Mouse (Mus musculus) neural tube, embryonic 14.5 days (tissue): ENCODE results near the gene Cnn3. TPM values are rescaled to one million over a fixed set of nuclear protein-coding genes. Genes with fewer than 3 reads are reported as not detected.

Source experiments
- ATAC-seq: fragments of 200-750 bp; cut with Nextera tagmentation; 2 replicates; pipeline ENCODE4 v1.8.0; 2017; ENCODE audit warnings: low read depth, mild to moderate bottlenecking, moderate TSS enrichment, moderate library complexity
- H3K27ac ChIP-seq: fragments of 300-500 bp; sonication (generic); 2 replicates; pipeline ENCODE4 v1.5.1; 2014; ENCODE audit warnings: low read depth, mild to moderate bottlenecking, control low read depth, low read length, moderate library complexity, mixed read lengths
- H3K27me3 ChIP-seq: fragments of 300-500 bp; sonication (generic); 2 replicates; pipeline ENCODE4 v1.6.1; 2014; ENCODE audit warnings: low read length; ENCODE audit not compliant: control insufficient read depth, insufficient read depth
- H3K36me3 ChIP-seq: fragments of 300-500 bp; sonication (generic); 2 replicates; pipeline ENCODE4 v1.6.1; 2014; ENCODE audit warnings: low read length, mixed read lengths; ENCODE audit not compliant: control insufficient read depth, insufficient read depth
- H3K4me1 ChIP-seq: fragments of 300-500 bp; sonication (generic); 2 replicates; pipeline ENCODE4 v1.6.1; 2014; ENCODE audit warnings: low read length; ENCODE audit not compliant: control insufficient read depth, insufficient read depth
- H3K4me2 ChIP-seq: fragments of 300-500 bp; sonication (generic); 2 replicates; pipeline ENCODE4 v1.6.1; 2014; ENCODE audit warnings: mild to moderate bottlenecking, low read depth, low read length, control low read depth
- H3K4me3 ChIP-seq: fragments of 300-500 bp; sonication (generic); 2 replicates; pipeline ENCODE4 v1.5.1; 2014; ENCODE audit warnings: low read depth, low read length, control low read depth, mixed read lengths
- H3K9ac ChIP-seq: fragments of 300-500 bp; sonication (generic); replicated peaks from 2 replicates; pipeline ENCODE4 v1.6.1; 2014; ENCODE audit warnings: low read depth, mild to moderate bottlenecking, control low read depth, low read length, mixed read lengths
- H3K9me3 ChIP-seq: fragments of 300-500 bp; sonication (generic); 2 replicates; pipeline ENCODE4 v1.6.1; 2016; ENCODE audit warnings: low read length; ENCODE audit not compliant: control insufficient read depth
- WGBS: fragments of 180-500 bp; shearing (Covaris S2); extraction: QIAGEN DNeasy Blood & Tissue Kit; methylation state at CpG from one replicate; pipeline ENCODE4 v1.1.7; 2014; 5-methylcytosine and 5-hydroxymethylcytosine counted together
- polyA plus RNA-seq: library from polyadenylated mRNA; unstranded; fragments of >200 nt; fragmentation: Nextera tagmentation; extraction: Ambion mirVana; gene quantifications from 2 replicates; pipeline ENCODE4 v1.2.1, GENCODE M21; 2014

Cnn3 gene
- 409 and 500 TPM in 2 replicates for polyA plus RNA-seq

GRCm38 (mm10) chr3:121425861-121426620 is at the start of gene Cnn3:
Cnn3 (plus strand) TSS chr3:121426497.
- Histone ChIP-seq H3K9me3 (no peaks in the 10 kb centered on the region), H3K4me3 (peak within 1 kb of the TSS; percentile 88), H3K4me1 (peaks cover 33% of the 10 kb centered on the region), H3K36me3 (no peaks in the 10 kb centered on the region), H3K27ac (peak within 1 kb of the TSS; percentile 96), H3K27me3 (no peaks in the 10 kb centered on the region), H3K4me2 (peak within 1 kb of the TSS; percentile 86), H3K9ac (peak within 1 kb of the TSS; percentile 98)
- WGBS = 1% methylated on average over 65 of the region's 66 CpGs
- peak; percentile 91 for ATAC-seq

GRCm38 (mm10) chr3:121378708-121379612 is 47.3 kb upstream of the Cnn3 start:
- Histone ChIP-seq H3K9me3 (no peaks in the 10 kb centered on the region), H3K4me3 (no peak overlapping the region), H3K4me2 (no peak overlapping the region), H3K27ac (no peak overlapping the region), H3K36me3 (no peaks in the 10 kb centered on the region), H3K4me1 (no peaks in the 10 kb centered on the region), H3K27me3 (no peaks in the 10 kb centered on the region), H3K9ac (no peak overlapping the region)
- WGBS = 64% methylated on average over 15 of the region's 15 CpGs
- ATAC-seq = no peak

- H3K4me2 ChIP-seq = no peak overlapping the region
- no peaks in the 10 kb centered on the region for H3K9me3 ChIP-seq
- no peak overlapping the region for H3K27ac ChIP-seq
- WGBS = 90% methylated on average over 5 of the region's 5 CpGs
- no peak overlapping the region for H3K4me3 ChIP-seq
- H3K4me1 ChIP-seq = no peaks in the 10 kb centered on the region
- no peak overlapping the region for H3K9ac ChIP-seq
- H3K27me3 ChIP-seq = no peaks in the 10 kb centered on the region
- ATAC-seq = no peak
- H3K36me3 ChIP-seq = no peaks in the 10 kb centered on the region
Observed at GRCm38 (mm10) chr3:121379699-121380098, 46.6 kb upstream of the Cnn3 start.

- Histone ChIP-seq H3K27me3 (no peaks in the 10 kb centered on the region), H3K9me3 (no peaks in the 10 kb centered on the region), H3K9ac (no peak overlapping the region), H3K4me1 (no peaks in the 10 kb centered on the region), H3K36me3 (no peaks in the 10 kb centered on the region), H3K4me2 (no peak overlapping the region), H3K27ac (no peak overlapping the region), H3K4me3 (no peak overlapping the region)
- WGBS = 69% methylated on average over 3 of the region's 3 CpGs
- ATAC-seq = no peak
Observed at GRCm38 (mm10) chr3:121387471-121388009, 38.8 kb upstream of the Cnn3 start.

- no peak; the same call in 1 of the 2 replicates for ATAC-seq
- H3K4me3 ChIP-seq = no peak overlapping the region
- H3K9me3 ChIP-seq = no peaks in the 10 kb centered on the region
- H3K4me2 ChIP-seq = no peak overlapping the region
- no peaks in the 10 kb centered on the region for H3K27me3 ChIP-seq
- no peak overlapping the region for H3K27ac ChIP-seq
- H3K4me1 ChIP-seq = no peaks in the 10 kb centered on the region
- WGBS = 43% methylated on average over 8 of the region's 8 CpGs
- H3K9ac ChIP-seq = no peak overlapping the region
- no peaks in the 10 kb centered on the region for H3K36me3 ChIP-seq
Observed at GRCm38 (mm10) chr3:121389366-121389765, 36.9 kb upstream of the Cnn3 start.

- Histone ChIP-seq H3K27me3 (no peaks in the 10 kb centered on the region), H3K4me3 (peak overlapping the region; percentile 12; the same call in 1 of the 2 replicates), H3K4me1 (no peaks in the 10 kb centered on the region), H3K4me2 (peak overlapping the region; percentile 41), H3K27ac (peak overlapping the region; percentile 75), H3K9me3 (no peaks in the 10 kb centered on the region), H3K9ac (peak overlapping the region; percentile 28; the same call in 1 of the 2 replicates), H3K36me3 (no peaks in the 10 kb centered on the region)
- ATAC-seq = peak; percentile 83
- 8% methylated on average over 17 of the region's 17 CpGs for WGBS
Observed at GRCm38 (mm10) chr3:121389860-121390530, 36.3 kb upstream of the Cnn3 start.

GRCm38 (mm10) chr3:121390724-121391123 is 35.6 kb upstream of the Cnn3 start:
- Histone ChIP-seq H3K36me3 (no peaks in the 10 kb centered on the region), H3K27me3 (no peaks in the 10 kb centered on the region), H3K9ac (no peak overlapping the region), H3K4me3 (no peak overlapping the region), H3K27ac (no peak overlapping the region), H3K9me3 (no peaks in the 10 kb centered on the region), H3K4me1 (no peaks in the 10 kb centered on the region), H3K4me2 (0 out of 2 replicates have a peak overlapping the region, but pooled peaks have one; percentile 41)
- ATAC-seq = peak; percentile 54; the same call in 1 of the 2 replicates
- WGBS = 29% methylated on average over 7 of the region's 7 CpGs

- Histone ChIP-seq H3K4me1 (no peaks in the 10 kb centered on the region), H3K36me3 (no peaks in the 10 kb centered on the region), H3K4me2 (no peak overlapping the region), H3K27me3 (no peaks in the 10 kb centered on the region), H3K9me3 (no peaks in the 10 kb centered on the region), H3K9ac (no peak overlapping the region), H3K4me3 (no peak overlapping the region), H3K27ac (no peak overlapping the region)
- ATAC-seq = no peak
- WGBS = 67% methylated on average over 16 of the region's 16 CpGs
Observed at GRCm38 (mm10) chr3:121395588-121396295, 30.6 kb upstream of the Cnn3 start.
